Mouse (Mus musculus) forebrain, embryonic 10.5 days (tissue): ENCODE data around the gene Cdc14b. TPM values are rescaled to one million over a fixed set of nuclear protein-coding genes. Genes with fewer than 3 reads are reported as not detected.

ENCODE experiments used
- DNase-seq: peaks from one replicate; pipeline ENCODE4 v3.0.0-alpha.2; 2017; ENCODE audit warnings: low spot score; ENCODE audit errors: extremely low spot score
- H3K27ac ChIP-seq: fragments of 300-500 bp; sonication (generic); 2 replicates; pipeline ENCODE4 v1.5.1; 2016; ENCODE audit warnings: mild to moderate bottlenecking
- H3K27me3 ChIP-seq: fragments of 300-500 bp; sonication (generic); 2 replicates; pipeline ENCODE4 v1.6.1; 2016; ENCODE audit warnings: mild to moderate bottlenecking; ENCODE audit not compliant: poor library complexity, severe bottlenecking
- H3K36me3 ChIP-seq: fragments of 300-500 bp; sonication (generic); replicated peaks from 2 replicates; pipeline ENCODE4 v1.6.1; 2016; ENCODE audit warnings: mild to moderate bottlenecking, moderate library complexity
- H3K4me1 ChIP-seq: fragments of 300-500 bp; sonication (generic); 2 replicates; pipeline ENCODE4 v1.6.1; 2016
- H3K4me3 ChIP-seq: fragments of 300-500 bp; sonication (generic); 2 replicates; pipeline ENCODE4 v1.5.1; 2016; ENCODE audit warnings: mild to moderate bottlenecking, moderate library complexity
- H3K9me3 ChIP-seq: fragments of 300-500 bp; sonication (generic); 2 replicates; pipeline ENCODE4 v1.6.1; 2016; ENCODE audit warnings: mild to moderate bottlenecking, moderate library complexity
- WGBS: fragments of 180-500 bp; shearing (Covaris S2); methylation state at CpG from one replicate; pipeline ENCODE4 v1.1.7; 2016; 5-methylcytosine and 5-hydroxymethylcytosine counted together
- polyA plus RNA-seq: library from polyadenylated mRNA; unstranded; fragments of >200 nt; fragmentation: Nextera tagmentation; extraction: Ambion mirVana; gene quantifications from 2 replicates; pipeline ENCODE4 v1.2.1, GENCODE M21; 2016

Gene Cdc14b
- polyA plus RNA-seq, 1 experiment from 2014 or later = 18.8 TPM

- Histone ChIP-seq H3K4me1 (no peaks in the 10 kb centered on the region), H3K36me3 (peaks cover 17% of the 10 kb centered on the region), H3K27ac (no peak overlapping the region), H3K4me3 (no peak overlapping the region), H3K27me3 (no peaks in the 10 kb centered on the region), H3K9me3 (no peaks in the 10 kb centered on the region)
- 67% methylated on average over 2 of the region's 2 CpGs for WGBS
- DNase-seq = no peak
These were observed 69.9 kb downstream of the Cdc14b start for GRCm38 (mm10) chr13:64205186-64205585.

GRCm38 (mm10) chr13:64204726-64205125 lies 70.4 kb downstream of the Cdc14b start:
- H3K27me3 ChIP-seq = no peaks in the 10 kb centered on the region
- H3K27ac ChIP-seq = no peak overlapping the region
- WGBS = 68% methylated on average over 2 of the region's 2 CpGs
- peaks cover 16% of the 10 kb centered on the region for H3K36me3 ChIP-seq
- H3K9me3 ChIP-seq = no peaks in the 10 kb centered on the region
- no peak overlapping the region for H3K4me3 ChIP-seq
- DNase-seq = no peak
- H3K4me1 ChIP-seq = no peaks in the 10 kb centered on the region

GRCm38 (mm10) chr13:64200911-64201310 lies 74.2 kb downstream of the Cdc14b start:
- Histone ChIP-seq H3K9me3 (no peaks in the 10 kb centered on the region), H3K4me3 (no peak overlapping the region), H3K27me3 (no peaks in the 10 kb centered on the region), H3K27ac (no peak overlapping the region), H3K36me3 (peaks cover 22% of the 10 kb centered on the region), H3K4me1 (no peaks in the 10 kb centered on the region)
- DNase-seq = no peak
- 97% methylated on average over 4 of the region's 4 CpGs for WGBS

GRCm38 (mm10) chr13:64198310-64198709 lies 76.8 kb downstream of the Cdc14b start:
- no peak for DNase-seq
- H3K27ac ChIP-seq = no peak overlapping the region
- H3K4me1 ChIP-seq = 0 out of 2 replicates have a peak, but pooled peaks cover 2% of the 10 kb centered on the region
- no peaks in the 10 kb centered on the region for H3K9me3 ChIP-seq
- H3K4me3 ChIP-seq = no peak overlapping the region
- H3K36me3 ChIP-seq = peaks cover 29% of the 10 kb centered on the region
- no peaks in the 10 kb centered on the region for H3K27me3 ChIP-seq
- WGBS = 91% methylated on average over 4 of the region's 4 CpGs

GRCm38 (mm10) chr13:64197899-64198298 lies 77.2 kb downstream of the Cdc14b start:
- 93% methylated on average over 6 of the region's 6 CpGs for WGBS
- Histone ChIP-seq H3K9me3 (no peaks in the 10 kb centered on the region), H3K4me1 (0 out of 2 replicates have a peak, but pooled peaks cover 3% of the 10 kb centered on the region), H3K4me3 (no peak overlapping the region), H3K36me3 (peaks cover 31% of the 10 kb centered on the region), H3K27ac (no peak overlapping the region), H3K27me3 (no peaks in the 10 kb centered on the region)
- no peak for DNase-seq

GRCm38 (mm10) chr13:64187065-64187464 lies 88.0 kb downstream of the Cdc14b start:
- Histone ChIP-seq H3K27me3 (no peaks in the 10 kb centered on the region), H3K36me3 (peaks cover 28% of the 10 kb centered on the region), H3K9me3 (no peaks in the 10 kb centered on the region), H3K27ac (no peak overlapping the region), H3K4me3 (no peak overlapping the region), H3K4me1 (0 out of 2 replicates have a peak, but pooled peaks cover 2% of the 10 kb centered on the region)
- no peak for DNase-seq

- Histone ChIP-seq H3K36me3 (peaks cover 25% of the 10 kb centered on the region), H3K27ac (no peak overlapping the region), H3K27me3 (no peaks in the 10 kb centered on the region), H3K9me3 (no peaks in the 10 kb centered on the region), H3K4me1 (no peaks in the 10 kb centered on the region), H3K4me3 (no peak overlapping the region)
- WGBS = 96% methylated on average over 4 of the region's 4 CpGs
- no peak for DNase-seq
These were observed 88.6 kb downstream of the Cdc14b start for GRCm38 (mm10) chr13:64186516-64186915.

GRCm38 (mm10) chr13:64185586-64185985 lies 89.5 kb downstream of the Cdc14b start:
- 94% methylated on average over 9 of the region's 9 CpGs for WGBS
- Histone ChIP-seq H3K4me1 (no peaks in the 10 kb centered on the region), H3K9me3 (no peaks in the 10 kb centered on the region), H3K36me3 (peaks cover 24% of the 10 kb centered on the region), H3K4me3 (no peak overlapping the region), H3K27me3 (no peaks in the 10 kb centered on the region), H3K27ac (no peak overlapping the region)
- DNase-seq = no peak

GRCm38 (mm10) chr13:64185176-64185575 lies 89.9 kb downstream of the Cdc14b start:
- Histone ChIP-seq H3K4me3 (no peak overlapping the region), H3K36me3 (peaks cover 24% of the 10 kb centered on the region), H3K9me3 (no peaks in the 10 kb centered on the region; the same call in 1 of the 2 replicates), H3K4me1 (no peaks in the 10 kb centered on the region), H3K27ac (no peak overlapping the region), H3K27me3 (no peaks in the 10 kb centered on the region)
- WGBS = 83% methylated on average over 7 of the region's 7 CpGs
- no peak for DNase-seq

- WGBS = 89% methylated on average over 10 of the region's 10 CpGs
- H3K27ac ChIP-seq = no peak overlapping the region
- H3K36me3 ChIP-seq = peaks cover 24% of the 10 kb centered on the region
- H3K9me3 ChIP-seq = no peaks in the 10 kb centered on the region; the same call in 1 of the 2 replicates
- H3K4me1 ChIP-seq = no peaks in the 10 kb centered on the region
- H3K4me3 ChIP-seq = no peak overlapping the region
- DNase-seq = no peak
- no peaks in the 10 kb centered on the region for H3K27me3 ChIP-seq
These were observed 90.7 kb downstream of the Cdc14b start for GRCm38 (mm10) chr13:64184361-64184760.

GRCm38 (mm10) chr13:64183583-64183982 lies 91.5 kb downstream of the Cdc14b start:
- peaks cover 4% of the 10 kb centered on the region for H3K4me1 ChIP-seq
- no peak overlapping the region for H3K27ac ChIP-seq
- DNase-seq = no peak
- no peak overlapping the region for H3K4me3 ChIP-seq
- WGBS = 88% methylated on average over 4 of the region's 4 CpGs
- H3K27me3 ChIP-seq = no peaks in the 10 kb centered on the region
- H3K36me3 ChIP-seq = peaks cover 24% of the 10 kb centered on the region
- no peaks in the 10 kb centered on the region; the same call in 1 of the 2 replicates for H3K9me3 ChIP-seq

GRCm38 (mm10) chr13:64182091-64182490 lies 93.0 kb downstream of the Cdc14b start:
- Histone ChIP-seq H3K9me3 (no peaks in the 10 kb centered on the region; the same call in 1 of the 2 replicates), H3K27me3 (no peaks in the 10 kb centered on the region), H3K27ac (no peak overlapping the region), H3K36me3 (peaks cover 28% of the 10 kb centered on the region), H3K4me3 (no peak overlapping the region), H3K4me1 (peaks cover 8% of the 10 kb centered on the region)
- WGBS = 86% methylated on average over 2 of the region's 2 CpGs
- DNase-seq = no peak

- peak; percentile 35 for DNase-seq
- no peaks in the 10 kb centered on the region; the same call in 1 of the 2 replicates for H3K9me3 ChIP-seq
- H3K4me1 ChIP-seq = peaks cover 8% of the 10 kb centered on the region
- no peak overlapping the region for H3K27ac ChIP-seq
- H3K36me3 ChIP-seq = peaks cover 19% of the 10 kb centered on the region
- H3K4me3 ChIP-seq = no peak overlapping the region
- 88% methylated on average over 3 of the region's 3 CpGs for WGBS
- H3K27me3 ChIP-seq = no peaks in the 10 kb centered on the region
These were observed 94.2 kb downstream of the Cdc14b start for GRCm38 (mm10) chr13:64180888-64181287.

- peaks cover 8% of the 10 kb centered on the region for H3K4me1 ChIP-seq
- DNase-seq = no peak
- peaks cover 13% of the 10 kb centered on the region; the same call in 1 of the 2 replicates for H3K36me3 ChIP-seq
- 86% methylated on average over 4 of the region's 4 CpGs for WGBS
- no peak overlapping the region for H3K4me3 ChIP-seq
- no peaks in the 10 kb centered on the region; the same call in 1 of the 2 replicates for H3K9me3 ChIP-seq
- H3K27me3 ChIP-seq = no peaks in the 10 kb centered on the region
- no peak overlapping the region for H3K27ac ChIP-seq
These were observed 94.8 kb downstream of the Cdc14b start for GRCm38 (mm10) chr13:64180300-64180699.
